Mouse (Mus musculus): ENCODE measurements around the gene Hoxd9. TPM values are rescaled to one million over a fixed set of nuclear protein-coding genes. Genes with fewer than 3 reads are reported as not detected.

Hoxd9 gene
- polyA plus RNA-seq, 1 experiment = 0.75 TPM

DNA sequence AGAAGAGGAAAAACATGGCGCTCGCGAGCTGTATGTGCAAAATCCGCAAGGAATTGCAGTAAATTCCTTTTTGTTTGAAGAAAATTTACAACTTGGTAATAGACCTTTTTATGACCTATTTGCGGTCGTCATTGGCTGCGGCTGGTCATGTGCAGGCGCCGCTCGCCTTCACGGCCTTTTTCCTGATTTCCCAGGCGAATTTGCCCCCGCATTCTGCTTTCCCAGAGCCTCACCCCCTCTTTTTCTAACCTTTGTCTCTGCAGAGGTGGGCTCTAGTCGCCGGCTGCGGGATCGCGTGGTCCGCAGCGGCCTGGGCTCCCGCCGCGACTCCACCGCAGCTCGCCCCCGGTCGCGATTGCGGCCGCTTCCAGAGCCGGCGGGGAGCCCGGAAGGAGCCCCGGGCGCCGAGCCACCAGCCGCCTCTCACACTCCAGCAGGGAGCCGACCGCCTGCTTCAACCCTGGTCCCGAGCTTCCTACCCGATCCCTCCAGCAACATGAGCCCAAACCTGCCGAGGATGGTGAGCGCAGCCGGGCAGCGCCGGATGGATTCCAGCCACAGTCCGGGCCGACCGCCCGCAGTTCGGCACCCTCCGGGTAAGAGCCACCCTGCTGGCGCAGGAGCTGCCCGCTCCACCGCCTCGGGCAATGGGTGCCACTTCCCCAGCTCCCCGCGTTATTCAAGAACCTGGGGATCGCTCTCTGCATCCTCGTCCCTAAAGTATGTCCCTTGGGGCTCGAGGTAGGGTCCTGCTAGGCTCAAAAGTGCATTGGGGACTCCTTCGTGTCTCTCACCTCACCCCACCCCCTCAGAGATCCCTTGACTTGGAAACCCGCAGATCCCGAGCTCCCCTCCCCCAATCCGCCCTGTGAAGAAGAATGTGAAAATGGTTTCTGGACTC lies 14.4 kb downstream of the Hoxd9 start, which contains the start of the genes Hoxd3 and Hoxd4:
Gene Hoxd3, plus strand, starts transcription at position 207 of the 901 bp plus-strand sequence.
Gene Hoxd4, plus strand, starts transcription at position 209 of the 901 bp plus-strand sequence.
- peaks cover 49% of the 10 kb centered on the region for H3K27me3 ChIP-seq (ENCODE audit: control insufficient read depth, insufficient read depth, low read length, poor library complexity, severe bottlenecking)
- H3K4me1 ChIP-seq (ENCODE audit: control insufficient read depth, insufficient read depth, low read length) = no peaks in the 10 kb centered on the region
- no peak for TF ChIP-seq EP300 (IDR thresholded peaks at IDR 0.05; ENCODE audit: insufficient read depth, low read depth, low read length)
- no peak for TF ChIP-seq CTCF (IDR thresholded peaks at IDR 0.05; ENCODE audit: low read depth, low read length)
- no peak for TF ChIP-seq POLR2A (IDR thresholded peaks at IDR 0.05; ENCODE audit: insufficient read depth, low read length)
- peak within 1 kb of the TSS; percentile 52 for H3K4me3 ChIP-seq (ENCODE audit: low read depth, low read length)
- peak within 1 kb of the TSS; percentile 22; the same call in 1 of the 2 replicates for H3K9ac ChIP-seq (ENCODE audit: low read depth, poor library complexity, severe bottlenecking)
- H3K9me3 ChIP-seq (replicated peaks; ENCODE audit: control insufficient read depth, insufficient read depth, low read length, poor library complexity, severe bottlenecking) = no peaks in the 10 kb centered on the region
- H3K27ac ChIP-seq (ENCODE audit: insufficient read depth, low read length) = no peak within 1 kb of the TSS
- H3K36me3 ChIP-seq (ENCODE audit: control insufficient read depth, insufficient read depth, low read length, poor library complexity, severe bottlenecking) = no peaks in the 10 kb centered on the region

GRCm38 (mm10) chr2:74713239-74714150 lies 16.0 kb downstream of the Hoxd9 start:
- peaks cover 45% of the 10 kb centered on the region for H3K27me3 ChIP-seq (ENCODE audit: control insufficient read depth, insufficient read depth, low read length, poor library complexity, severe bottlenecking)
- TF ChIP-seq CTCF (IDR thresholded peaks at IDR 0.05; ENCODE audit: low read depth, low read length) (no peak), POLR2A (IDR thresholded peaks at IDR 0.05; ENCODE audit: insufficient read depth, low read length) (no peak), EP300 (IDR thresholded peaks at IDR 0.05; ENCODE audit: insufficient read depth, low read depth, low read length) (no peak)
- H3K4me3 ChIP-seq (ENCODE audit: low read depth, low read length) = no peak overlapping the region
- no peak overlapping the region for H3K9ac ChIP-seq (ENCODE audit: low read depth, poor library complexity, severe bottlenecking)
- H3K4me1 ChIP-seq (ENCODE audit: control insufficient read depth, insufficient read depth, low read length) = no peaks in the 10 kb centered on the region
- no peaks in the 10 kb centered on the region for H3K9me3 ChIP-seq (replicated peaks; ENCODE audit: control insufficient read depth, insufficient read depth, low read length, poor library complexity, severe bottlenecking)
- H3K27ac ChIP-seq (ENCODE audit: insufficient read depth, low read length) = no peak overlapping the region
- H3K36me3 ChIP-seq (ENCODE audit: control insufficient read depth, insufficient read depth, low read length, poor library complexity, severe bottlenecking) = no peaks in the 10 kb centered on the region

- Histone ChIP-seq H3K27ac (ENCODE audit: insufficient read depth, low read length) (no peak overlapping the region), H3K4me1 (ENCODE audit: control insufficient read depth, insufficient read depth, low read length) (no peaks in the 10 kb centered on the region), H3K4me3 (ENCODE audit: low read depth, low read length) (no peak overlapping the region), H3K9me3 (replicated peaks; ENCODE audit: control insufficient read depth, insufficient read depth, low read length, poor library complexity, severe bottlenecking) (no peaks in the 10 kb centered on the region), H3K27me3 (ENCODE audit: control insufficient read depth, insufficient read depth, low read length, poor library complexity, severe bottlenecking) (peaks cover 39% of the 10 kb centered on the region), H3K36me3 (ENCODE audit: control insufficient read depth, insufficient read depth, low read length, poor library complexity, severe bottlenecking) (no peaks in the 10 kb centered on the region), H3K9ac (ENCODE audit: low read depth, poor library complexity, severe bottlenecking) (no peak overlapping the region)
- TF ChIP-seq EP300 (IDR thresholded peaks at IDR 0.05; ENCODE audit: insufficient read depth, low read depth, low read length) (no peak), POLR2A (IDR thresholded peaks at IDR 0.05; ENCODE audit: insufficient read depth, low read length) (no peak)
These were observed 16.7 kb downstream of the Hoxd9 start for GRCm38 (mm10) chr2:74714156-74714789.

- H3K4me3 ChIP-seq (ENCODE audit: low read depth, low read length) = no peak overlapping the region
- peaks cover 1% of the 10 kb centered on the region for H3K4me1 ChIP-seq (ENCODE audit: control insufficient read depth, insufficient read depth, low read length)
- H3K36me3 ChIP-seq (ENCODE audit: control insufficient read depth, insufficient read depth, low read length, poor library complexity, severe bottlenecking) = no peaks in the 10 kb centered on the region
- H3K27ac ChIP-seq (ENCODE audit: insufficient read depth, low read length) = no peak overlapping the region
- H3K27me3 ChIP-seq (ENCODE audit: control insufficient read depth, insufficient read depth, low read length, poor library complexity, severe bottlenecking) = peaks cover 34% of the 10 kb centered on the region
- TF ChIP-seq POLR2A (IDR thresholded peaks at IDR 0.05; ENCODE audit: insufficient read depth, low read length) (no peak), CTCF (IDR thresholded peaks at IDR 0.05; ENCODE audit: low read depth, low read length) (no peak), EP300 (IDR thresholded peaks at IDR 0.05; ENCODE audit: insufficient read depth, low read depth, low read length) (no peak)
- H3K9me3 ChIP-seq (replicated peaks; ENCODE audit: control insufficient read depth, insufficient read depth, low read length, poor library complexity, severe bottlenecking) = no peaks in the 10 kb centered on the region
- no peak overlapping the region for H3K9ac ChIP-seq (ENCODE audit: low read depth, poor library complexity, severe bottlenecking)
These were observed 17.4 kb downstream of the Hoxd9 start for GRCm38 (mm10) chr2:74714881-74715280.

DNA sequence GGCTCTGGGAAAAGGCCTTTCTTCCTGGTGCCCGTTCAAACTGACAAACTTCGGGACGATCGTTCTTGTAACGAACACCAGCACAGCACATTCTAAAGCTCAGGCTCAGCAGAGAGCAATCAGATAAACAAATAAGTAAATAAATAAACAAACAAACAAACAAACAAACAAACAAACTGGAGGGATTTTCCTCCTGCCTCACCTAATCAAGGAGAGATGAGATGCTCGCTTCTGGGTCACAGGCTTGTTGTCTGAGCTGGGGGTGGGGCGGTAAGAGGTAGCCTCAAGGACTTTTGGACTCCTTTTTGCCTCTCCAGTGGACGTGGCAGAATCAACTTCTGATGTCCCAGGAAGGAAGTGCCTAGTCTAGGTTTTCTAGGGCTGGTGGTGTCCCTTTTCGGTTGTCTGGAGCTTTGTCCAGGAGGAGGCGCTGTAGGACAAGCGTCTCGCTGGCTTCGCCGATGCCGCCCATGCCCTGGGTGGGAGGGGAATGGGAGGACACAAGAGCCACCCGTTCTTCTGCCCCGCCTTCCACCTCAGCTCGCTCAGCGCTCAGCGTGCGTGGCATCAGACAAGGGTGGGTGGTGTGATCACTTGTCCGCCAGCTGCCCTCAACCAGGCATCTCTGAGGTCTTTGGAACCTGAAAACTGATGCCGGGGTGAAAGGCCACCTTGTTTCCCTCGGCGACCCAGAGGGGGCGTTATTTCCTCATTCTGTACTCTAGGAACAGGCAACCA lies 18.1 kb downstream of the Hoxd9 start:
- Histone ChIP-seq H3K27me3 (ENCODE audit: control insufficient read depth, insufficient read depth, low read length, poor library complexity, severe bottlenecking) (peaks cover 28% of the 10 kb centered on the region), H3K36me3 (ENCODE audit: control insufficient read depth, insufficient read depth, low read length, poor library complexity, severe bottlenecking) (no peaks in the 10 kb centered on the region), H3K9ac (ENCODE audit: low read depth, poor library complexity, severe bottlenecking) (no peak overlapping the region), H3K4me1 (ENCODE audit: control insufficient read depth, insufficient read depth, low read length) (peaks cover 1% of the 10 kb centered on the region), H3K4me3 (ENCODE audit: low read depth, low read length) (peak overlapping the region; percentile 73), H3K27ac (ENCODE audit: insufficient read depth, low read length) (no peak overlapping the region), H3K9me3 (replicated peaks; ENCODE audit: control insufficient read depth, insufficient read depth, low read length, poor library complexity, severe bottlenecking) (no peaks in the 10 kb centered on the region)
- TF ChIP-seq EP300 (IDR thresholded peaks at IDR 0.05; ENCODE audit: insufficient read depth, low read depth, low read length) (no peak), POLR2A (IDR thresholded peaks at IDR 0.05; ENCODE audit: insufficient read depth, low read length) (no peak), CTCF (IDR thresholded peaks at IDR 0.05; ENCODE audit: low read depth, low read length) (peak; percentile 80)

Data from ES-Bruce4 (cell line).